Mouse (Mus musculus) ES-E14 (cell line): ENCODE measurements around the gene Cul4b.

ENCODE experiments used
- CHD2 ChIP-seq: IDR thresholded peaks from 2 replicates; pipeline ENCODE4 v1.6.1; 2014; ENCODE audit warnings: mild to moderate bottlenecking, low read depth, low read length, inconsistent platforms
- HCFC1 ChIP-seq: IDR thresholded peaks from 2 replicates; pipeline ENCODE4 v1.6.1; 2012; ENCODE audit warnings: low read length, inconsistent platforms, borderline replicate concordance; ENCODE audit not compliant: insufficient read depth
- MAFK ChIP-seq: IDR thresholded peaks from 2 replicates; pipeline ENCODE4 v1.6.1; 2014; ENCODE audit warnings: mild to moderate bottlenecking, low read depth, low read length, inconsistent platforms; ENCODE audit not compliant: insufficient read depth
- ZC3H11A ChIP-seq: IDR thresholded peaks from 2 replicates; pipeline ENCODE4 v1.6.1; 2012; ENCODE audit warnings: low read depth, mild to moderate bottlenecking, inconsistent platforms, low read length, borderline replicate concordance
- ZNF384 ChIP-seq: IDR thresholded peaks from 2 replicates; pipeline ENCODE4 v1.6.1; 2012; ENCODE audit warnings: low read depth, low read length, inconsistent platforms

DNA sequence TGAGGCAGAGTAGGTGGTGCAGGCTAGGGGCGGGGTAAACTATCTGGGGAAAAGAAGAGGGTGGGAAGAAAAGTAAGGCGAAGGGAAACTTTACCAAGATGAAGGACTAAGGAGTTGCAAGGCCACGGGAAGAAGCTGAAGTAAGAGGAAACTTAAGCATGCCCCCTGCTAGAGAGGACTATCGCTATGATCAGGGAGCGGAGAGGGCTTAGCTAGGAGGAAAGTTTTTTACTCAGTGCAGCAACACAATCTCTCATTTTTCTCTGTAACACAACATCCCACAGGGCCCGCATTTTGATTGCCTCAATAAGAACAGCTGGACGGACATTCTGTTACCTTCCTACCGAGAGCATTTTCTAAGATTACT lies 10.8 kb downstream of the Cul4b start:
- no peak for TF ChIP-seq MAFK
- TF ChIP-seq HCFC1 = no peak
- TF ChIP-seq ZC3H11A = no peak
- no peak for TF ChIP-seq CHD2
- TF ChIP-seq ZNF384 = no peak
